Mouse (Mus musculus): ENCODE results near the gene Vmn1r180.
"Not testable (repeated sequence)": the region's sequence is repeated elsewhere in the genome, so short reads cannot be mapped to it uniquely, and the experiment has no call there.

DNA sequence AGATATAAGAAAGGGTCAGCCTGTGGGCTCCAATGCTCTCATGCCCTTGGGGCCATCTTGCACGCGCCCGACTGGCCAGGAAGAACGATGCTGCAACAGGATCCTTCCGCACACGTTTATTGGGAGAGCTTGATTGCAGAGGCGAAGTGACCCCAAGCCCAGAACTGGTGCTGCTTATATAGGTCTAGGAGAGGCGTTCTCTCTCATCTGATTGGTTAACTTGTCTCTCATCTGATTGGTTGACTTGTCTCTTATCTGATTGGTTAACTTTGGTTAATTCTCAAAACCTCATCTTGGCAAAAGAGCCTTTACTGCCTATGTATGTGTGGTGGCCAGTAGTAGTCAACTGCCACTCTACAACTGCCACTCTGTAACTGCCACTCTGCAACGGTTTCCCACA, 23.9 kb downstream of the Vmn1r180 start, which contains the start of gene Vmn1r181:
- not testable (repeated sequence) for TF ChIP-seq EP300, CTCF (IDR thresholded peaks at IDR 0.05; ENCODE audit: low read depth)
